26 mouse cellular contexts compared by ENCODE assay signal in the genomic region with DNA sequence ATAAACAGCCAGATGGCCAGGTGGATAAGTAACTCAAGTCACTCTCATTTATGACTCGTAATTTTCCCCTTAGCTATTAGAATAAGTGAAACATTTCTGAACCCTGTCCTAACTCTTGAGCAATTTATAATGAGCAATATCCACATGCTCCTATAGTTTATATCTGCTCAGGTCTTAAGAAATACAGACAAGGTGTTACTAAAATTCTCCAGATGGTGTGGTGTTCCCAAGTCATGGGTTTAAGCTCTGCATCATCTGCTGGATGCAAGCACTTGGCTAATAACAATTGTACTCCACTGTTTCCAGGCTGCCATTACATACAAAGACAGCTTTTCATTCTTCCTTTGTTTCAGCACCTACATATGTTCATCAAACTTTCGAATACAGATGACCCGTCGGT. TPM values are rescaled to one million over a fixed set of nuclear protein-coding genes. Genes with fewer than 3 reads are reported as not detected.
DNase-seq lines count a peak whose midpoint lies in the region; ATAC-seq and TF ChIP-seq lines count a peak whose summit lies in the region.
"Had no signal": no experiment of that assay in that cellular context is flagged by ENCODE, and none has a peak within 500 bp of the region (broad histone marks: within the 10 kb centered on the region; RNA-seq: fewer than 3 reads in every experiment).

No protein-coding gene starts in this region.

- WGBS in lung, postnatal 0 days = 79% methylated on average over 4 of the region's 4 CpGs
- WGBS in lung, adult 2 months = 84% methylated on average over 4 of the region's 4 CpGs

- no peaks in the 10 kb centered on the region for H3K4me1 ChIP-seq in lung, postnatal 0 days (ENCODE audit: insufficient read depth, low read depth, low read length)
- no peaks in the 10 kb centered on the region for H3K4me1 ChIP-seq in lung, adult 2 months (ENCODE audit: control insufficient read depth, insufficient read depth, low read length)
- H3K4me1 ChIP-seq: embryonic facial prominence, embryonic 13.5 days; embryonic facial prominence, embryonic 15.5 days; forebrain, embryonic 13.5 days; forebrain, embryonic 15.5 days had no signal

- DNase-seq in lung, postnatal 0 days (ENCODE audit: low spot score) = peak; percentile 57
- DNase-seq in lung, adult 2 months = no peak
- peak; percentile 71 for DNase-seq in fat pad, adult 2 months (ENCODE audit: extremely low read depth, low read depth, low spot score)
- no peak for DNase-seq in natural killer cell, adult 2 months (ENCODE audit: low spot score in 2 of 2)
- no peak for DNase-seq in ovary, postnatal 10 days (ENCODE audit: low spot score)
- DNase-seq: adrenal gland, adult 8-10 months; adrenal gland, postnatal 25 days; cerebellum, adult 11 months; cerebellum, adult 18-20 months; cerebellum, adult 8-10 months; cerebellum, adult 9-11 months; cerebellum, postnatal 14 days; cerebellum, postnatal 36 days; embryo, embryonic 11 days; forebrain, postnatal 0 days had no signal

- H3K36me3 ChIP-seq in lung, postnatal 0 days (ENCODE audit: insufficient read depth, low read length) = no peaks in the 10 kb centered on the region
- H3K36me3 ChIP-seq: forebrain, embryonic 15.5 days had no signal

- H3K9me3 ChIP-seq in lung, postnatal 0 days (ENCODE audit: low read length) = no peaks in the 10 kb centered on the region
- H3K9me3 ChIP-seq: embryonic facial prominence, embryonic 13.5 days; embryonic facial prominence, embryonic 15.5 days; forebrain, embryonic 13.5 days; forebrain, embryonic 15.5 days had no signal

- TF ChIP-seq POLR2A in lung, adult 2 months (IDR thresholded peaks at IDR 0.05; ENCODE audit: borderline replicate concordance, extremely low read depth, low read depth, low read length) = no peak

- TF ChIP-seq EP300 in lung, postnatal 0 days (IDR thresholded peaks at IDR 0.05) = 0 out of 2 replicates have a peak, but pooled peaks have one; percentile 17

- H3K9ac ChIP-seq in lung, postnatal 0 days (replicated peaks; ENCODE audit: low read depth) = no peak overlapping the region
- H3K9ac ChIP-seq: embryonic facial prominence, embryonic 13.5 days; embryonic facial prominence, embryonic 15.5 days; forebrain, embryonic 13.5 days; forebrain, embryonic 15.5 days; forebrain, postnatal 0 days had no signal

- H3K4me3 ChIP-seq in lung, postnatal 0 days (ENCODE audit: low read depth, low read length) = no peak overlapping the region
- H3K4me3 ChIP-seq in lung, adult 2 months (replicated peaks; ENCODE audit: extremely low read depth, low read depth, low read length) = no peak overlapping the region
- H3K4me3 ChIP-seq: embryonic facial prominence, embryonic 13.5 days; embryonic facial prominence, embryonic 15.5 days; erythroblast, embryonic 14.5 days; forebrain, embryonic 13.5 days; forebrain, embryonic 15.5 days had no signal

- ATAC-seq in lung, postnatal 0 days = peak; percentile 71
- ATAC-seq: activated CD4-positive, CD25-positive, alpha-beta regulatory T cell, adult 4 months; forebrain, embryonic 13.5 days; forebrain, embryonic 15.5 days; forebrain, postnatal 0 days; Patski had no signal

- no peak overlapping the region for H3K4me2 ChIP-seq in lung, postnatal 0 days (replicated peaks; ENCODE audit: low read depth, low read length)
- H3K4me2 ChIP-seq: embryonic facial prominence, embryonic 13.5 days; embryonic facial prominence, embryonic 15.5 days; forebrain, embryonic 13.5 days; forebrain, embryonic 15.5 days had no signal

- no peak overlapping the region for H3K27ac ChIP-seq in lung, postnatal 0 days (ENCODE audit: low read length)
- H3K27ac ChIP-seq: embryonic facial prominence, embryonic 13.5 days; embryonic facial prominence, embryonic 15.5 days; forebrain, embryonic 13.5 days; forebrain, embryonic 15.5 days had no signal

- TF ChIP-seq CTCF in lung, postnatal 0 days (IDR thresholded peaks at IDR 0.05) = no peak
- no peak for TF ChIP-seq CTCF in lung, adult 2 months (IDR thresholded peaks at IDR 0.05; ENCODE audit: insufficient read depth, low read length)

- no peaks in the 10 kb centered on the region for H3K27me3 ChIP-seq in lung, postnatal 0 days (replicated peaks; ENCODE audit: insufficient read depth, low read length)
- H3K27me3 ChIP-seq: embryonic facial prominence, embryonic 13.5 days; embryonic facial prominence, embryonic 15.5 days; forebrain, embryonic 13.5 days; forebrain, embryonic 15.5 days; Patski had no signal

RNA-seq across cellular contexts. Expression of a gene that starts 46.9 kb away (rescaled TPM):
- not detected in 2 replicates for polyA plus RNA-seq in lung, postnatal 0 days (2015; fragmentation: Nextera tagmentation; extraction: Ambion mirVana)
- polyA plus RNA-seq in lung, adult 2 months (2012; rRNA removed) = not detected in 2 replicates
- polyA plus RNA-seq: activated CD4-positive, CD25-positive, alpha-beta regulatory T cell, adult 4 months; brain, embryonic 14.5 days; C2C12; embryonic facial prominence, embryonic 11.5 days; embryonic facial prominence, embryonic 13.5 days; embryonic facial prominence, embryonic 15.5 days; erythroblast, embryonic 14.5 days; forebrain, embryonic 11.5 days; forebrain, embryonic 13.5 days; forebrain, embryonic 15.5 days; forebrain, postnatal 0 days; Patski had no signal

Comparison
In these comparisons a context has a peak if more than half of its experiments do, and no peak if none do; other contexts are left out.
1. DNase-seq: peak in lung, postnatal 0 days (single experiment) and fat pad, adult 2 months (single experiment); none in lung, adult 2 months (single experiment), natural killer cell, adult 2 months (0 of 2) and ovary, postnatal 10 days (single experiment).